Mouse (Mus musculus): ENCODE measurements around the gene Bola1. TPM values are rescaled to one million over a fixed set of nuclear protein-coding genes. Genes with fewer than 3 reads are reported as not detected.

The Bola1 gene
- polyA plus RNA-seq, 1 experiment from 2014 or later, result 43.5 TPM

DNA sequence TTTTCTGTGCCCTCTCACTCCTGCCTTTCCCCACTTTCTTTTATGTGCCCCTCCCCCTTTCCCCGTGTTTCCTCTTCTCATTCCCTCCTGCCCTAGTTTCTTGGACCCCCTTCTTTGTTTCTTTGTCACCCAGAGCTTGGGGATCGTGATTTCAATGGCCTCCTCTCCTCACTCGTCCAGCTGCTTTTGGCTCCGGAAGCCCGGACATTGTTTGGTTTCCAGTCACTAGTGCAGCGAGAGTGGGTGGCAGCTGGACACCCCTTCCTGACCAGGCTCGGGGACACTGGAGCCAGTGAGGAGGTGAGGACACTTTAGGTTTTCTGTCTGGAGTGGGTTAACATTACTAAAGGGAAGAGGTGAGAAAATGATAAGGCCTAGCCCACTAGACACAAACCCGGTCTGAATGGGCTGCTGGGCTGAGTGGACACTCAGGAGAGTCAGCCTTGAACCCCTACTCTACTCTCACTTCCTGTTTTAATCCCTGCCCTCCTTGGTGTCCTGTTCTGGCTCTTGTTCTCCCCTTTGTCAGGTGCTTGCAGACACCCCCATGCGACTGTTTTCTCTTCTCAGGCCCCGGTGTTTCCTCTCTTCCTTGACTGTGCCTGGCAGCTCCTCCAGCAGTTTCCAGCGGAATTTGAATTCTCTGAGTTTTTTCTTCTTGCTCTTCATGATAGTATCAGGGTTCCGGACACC lies 50.9 kb downstream of the Bola1 start:
- H3K9me3 ChIP-seq (replicated peaks; ENCODE audit: control insufficient read depth, low read length), result no peaks in the 10 kb centered on the region
- no peaks in the 10 kb centered on the region for H3K36me3 ChIP-seq (ENCODE audit: control insufficient read depth, insufficient read depth)
- no peak overlapping the region for H3K4me3 ChIP-seq (ENCODE audit: low read length)
- 0 out of 2 replicates have a peak overlapping the region, but pooled peaks have one; percentile 10 for H3K4me2 ChIP-seq (ENCODE audit: low read depth, low read length)
- WGBS, result 58% methylated on average over 12 of the region's 12 CpGs
- H3K27me3 ChIP-seq (ENCODE audit: control insufficient read depth, insufficient read depth, low read length), result no peaks in the 10 kb centered on the region
- no peak for ATAC-seq (replicated peaks; ENCODE audit: extremely low read depth, insufficient read depth, low FRiP score)
- no peak overlapping the region for H3K9ac ChIP-seq (ENCODE audit: low read length)
- H3K27ac ChIP-seq (ENCODE audit: low read length), result peak overlapping the region; percentile 38; the same call in 1 of the 2 replicates
- H3K4me1 ChIP-seq (ENCODE audit: control insufficient read depth, insufficient read depth, low read length), result peaks cover 15% of the 10 kb centered on the region

DNA sequence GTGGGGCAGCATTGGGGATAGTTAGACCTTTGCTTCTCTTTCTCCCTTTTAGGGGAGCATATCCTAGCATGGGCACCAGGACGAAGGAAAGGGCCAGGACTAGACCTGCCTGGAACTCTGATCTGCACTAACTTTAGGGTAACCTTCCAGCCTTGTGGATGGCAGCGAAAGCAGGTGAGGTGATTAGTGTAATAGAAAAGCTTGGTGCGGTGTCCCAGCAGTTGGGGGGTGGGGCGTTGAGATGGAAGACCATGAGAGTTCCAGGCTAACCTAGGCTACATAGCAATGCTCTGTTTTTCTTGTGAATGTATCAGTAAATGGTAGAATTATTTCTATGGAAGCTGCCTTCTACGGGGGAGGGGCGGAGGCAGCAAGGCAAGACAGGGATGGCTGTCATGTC lies 56.5 kb downstream of the Bola1 start:
- H3K9ac ChIP-seq (ENCODE audit: low read length), result no peak overlapping the region

DNA sequence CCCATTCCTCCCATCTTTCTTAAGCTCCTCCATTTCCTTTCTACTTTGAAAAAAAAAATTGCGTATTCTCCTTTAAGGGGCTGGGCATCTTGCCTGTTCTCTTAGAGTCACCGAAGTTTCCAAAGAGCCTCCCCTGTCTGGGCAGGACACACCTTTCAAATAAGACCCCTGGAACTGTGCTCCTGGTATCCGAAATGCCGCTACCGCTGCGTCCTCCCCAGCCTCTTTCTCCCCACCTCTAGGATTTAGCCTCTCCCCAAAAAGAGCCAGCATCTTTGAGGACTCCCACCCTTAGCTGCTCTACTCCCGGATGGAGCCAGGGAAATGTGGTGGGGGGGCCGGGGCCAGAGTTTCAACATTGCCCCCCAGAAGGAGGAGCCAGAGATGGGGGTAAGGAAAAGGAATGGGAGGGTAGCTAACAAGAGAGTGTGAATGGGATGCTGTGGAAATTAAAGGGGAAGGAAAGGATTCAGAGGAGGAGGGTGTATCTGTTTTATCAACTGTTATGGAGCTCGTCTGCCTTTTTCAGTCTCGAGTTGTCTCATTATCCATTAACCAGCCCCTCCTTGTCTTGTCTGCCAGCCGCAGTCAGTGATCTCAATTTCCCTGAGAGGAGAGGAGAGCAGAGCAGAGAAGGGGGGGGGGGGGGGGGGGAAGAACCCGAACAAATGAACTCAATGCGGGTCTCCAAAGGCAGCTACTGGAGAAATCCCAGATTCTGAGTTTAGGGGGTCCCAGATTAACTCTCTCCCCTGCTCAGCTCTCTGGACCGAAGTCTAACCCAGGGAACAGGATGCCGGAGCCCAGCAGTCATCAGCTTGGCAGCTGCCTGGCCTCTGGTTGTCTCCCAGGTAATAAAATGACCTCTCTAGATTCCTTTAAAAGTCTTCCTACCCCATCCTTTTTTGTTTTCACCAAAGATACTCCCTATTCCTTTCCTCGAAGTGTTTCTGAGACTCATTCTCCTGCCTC lies 57.4 kb downstream of the Bola1 start, which contains the start of gene Mtmr11:
Mtmr11 (plus strand) TSS at position 136 of the 972 bp plus-strand sequence.
- Histone ChIP-seq H3K27me3 (ENCODE audit: control insufficient read depth, insufficient read depth, low read length) (no peaks in the 10 kb centered on the region; the same call in 1 of the 2 replicates), H3K9ac (ENCODE audit: low read length) (peak within 1 kb of the TSS; percentile 69), H3K4me2 (ENCODE audit: low read depth, low read length) (peak within 1 kb of the TSS; percentile 93), H3K4me3 (ENCODE audit: low read length) (peak within 1 kb of the TSS; percentile 57), H3K4me1 (ENCODE audit: control insufficient read depth, insufficient read depth, low read length) (peaks cover 20% of the 10 kb centered on the region), H3K9me3 (replicated peaks; ENCODE audit: control insufficient read depth, low read length) (no peaks in the 10 kb centered on the region), H3K27ac (ENCODE audit: low read length) (peak within 1 kb of the TSS; percentile 72), H3K36me3 (ENCODE audit: control insufficient read depth, insufficient read depth) (0 out of 2 replicates have a peak, but pooled peaks cover 3% of the 10 kb centered on the region)
- ATAC-seq (replicated peaks; ENCODE audit: extremely low read depth, insufficient read depth, low FRiP score), result no peak
- WGBS, result 8% methylated on average over 16 of the region's 16 CpGs

More for the DNA sequence above, 56.5 kb downstream of the Bola1 start:
- no peak overlapping the region for H3K27ac ChIP-seq (ENCODE audit: low read length)
- no peak overlapping the region for H3K4me2 ChIP-seq (ENCODE audit: low read depth, low read length)
- 84% methylated on average over 6 of the region's 6 CpGs for WGBS
- no peaks in the 10 kb centered on the region for H3K9me3 ChIP-seq (replicated peaks; ENCODE audit: control insufficient read depth, low read length)
- H3K27me3 ChIP-seq (ENCODE audit: control insufficient read depth, insufficient read depth, low read length), result no peaks in the 10 kb centered on the region; the same call in 1 of the 2 replicates
- H3K36me3 ChIP-seq (ENCODE audit: control insufficient read depth, insufficient read depth), result no peaks in the 10 kb centered on the region
- no peak for ATAC-seq (replicated peaks; ENCODE audit: extremely low read depth, insufficient read depth, low FRiP score)
- H3K4me1 ChIP-seq (ENCODE audit: control insufficient read depth, insufficient read depth, low read length), result peaks cover 20% of the 10 kb centered on the region
- no peak overlapping the region for H3K4me3 ChIP-seq (ENCODE audit: low read length)

DNA sequence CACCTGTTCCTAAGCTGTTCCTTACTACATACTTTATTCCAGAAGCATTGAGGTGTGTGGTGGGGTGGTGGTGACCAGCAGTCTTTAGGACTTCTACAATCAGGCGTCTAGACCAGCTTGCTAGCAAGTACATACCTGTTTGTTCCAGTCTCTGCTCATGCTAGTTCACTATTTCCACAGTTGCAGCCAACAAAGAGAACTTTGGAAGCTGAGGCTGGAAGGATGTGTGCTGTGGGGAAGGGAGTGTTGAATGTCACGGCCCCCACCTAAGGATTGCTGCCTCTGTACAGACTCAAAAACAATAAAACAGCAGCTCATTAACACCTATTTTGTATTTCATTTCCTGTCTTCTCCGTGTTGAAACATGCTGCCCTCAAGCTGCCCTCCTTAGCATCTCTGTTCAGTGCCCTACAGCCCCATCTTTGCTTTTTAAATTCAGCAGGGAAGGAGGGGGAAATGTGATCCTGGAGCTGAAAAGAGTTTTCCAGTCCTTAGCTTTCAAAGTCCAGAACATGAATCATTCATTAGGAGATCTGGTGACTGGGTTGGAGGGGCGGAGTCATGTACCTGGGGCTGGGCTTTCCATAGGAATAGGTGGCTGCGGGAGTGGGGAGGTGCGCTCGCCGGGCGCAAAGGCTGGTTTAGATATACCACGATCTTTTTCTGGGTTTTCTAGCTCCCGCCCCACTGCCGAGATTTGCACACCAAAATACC lies 58.5 kb downstream of the Bola1 start:
- WGBS, result 2% methylated on average over 12 of the region's 12 CpGs

DNA sequence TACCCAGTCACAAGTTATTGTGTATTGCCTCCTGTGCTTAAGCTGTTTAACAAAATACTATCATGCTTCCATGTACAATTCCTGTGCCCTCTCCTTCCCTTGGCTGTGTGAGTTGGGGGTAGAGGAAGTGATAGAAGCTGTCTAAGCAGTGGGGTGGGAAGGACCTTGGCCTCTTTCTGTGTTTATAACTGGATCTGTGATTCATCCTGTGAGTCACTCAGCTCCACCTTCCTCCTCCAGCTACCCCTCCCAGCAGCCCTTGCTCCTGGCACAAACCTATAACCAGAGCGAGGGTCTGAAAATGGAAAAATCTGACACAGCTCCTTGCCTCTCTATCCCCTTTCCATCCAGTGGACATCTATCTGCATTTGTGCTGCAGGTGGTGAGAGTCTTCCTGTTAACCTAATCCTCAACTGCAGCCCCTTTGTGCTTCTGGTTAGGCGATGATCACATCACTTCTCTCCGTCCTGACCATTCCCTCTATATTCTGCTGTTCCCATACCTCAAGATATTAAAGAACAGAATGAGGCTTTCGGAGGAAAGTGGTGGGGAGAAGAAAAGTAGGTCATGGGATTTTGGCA lies 59.2 kb downstream of the Bola1 start:
- peak overlapping the region; percentile 69 for H3K9ac ChIP-seq (ENCODE audit: low read length)
- peaks cover 10% of the 10 kb centered on the region for H3K36me3 ChIP-seq (ENCODE audit: control insufficient read depth, insufficient read depth)
- peak overlapping the region; percentile 3; the same call in 1 of the 2 replicates for H3K4me3 ChIP-seq (ENCODE audit: low read length)
- ATAC-seq (replicated peaks; ENCODE audit: extremely low read depth, insufficient read depth, low FRiP score), result peak; percentile 85
- peaks cover 20% of the 10 kb centered on the region for H3K4me1 ChIP-seq (ENCODE audit: control insufficient read depth, insufficient read depth, low read length)
- H3K27me3 ChIP-seq (ENCODE audit: control insufficient read depth, insufficient read depth, low read length), result no peaks in the 10 kb centered on the region; the same call in 1 of the 2 replicates
- H3K4me2 ChIP-seq (ENCODE audit: low read depth, low read length), result peak overlapping the region; percentile 93
- no peaks in the 10 kb centered on the region for H3K9me3 ChIP-seq (replicated peaks; ENCODE audit: control insufficient read depth, low read length)
- peak overlapping the region; percentile 72 for H3K27ac ChIP-seq (ENCODE audit: low read length)
- WGBS, result 33% methylated on average over 4 of the region's 4 CpGs

More for the DNA sequence above, 58.5 kb downstream of the Bola1 start:
- peaks cover 20% of the 10 kb centered on the region for H3K4me1 ChIP-seq (ENCODE audit: control insufficient read depth, insufficient read depth, low read length)
- peak overlapping the region; percentile 93 for H3K4me2 ChIP-seq (ENCODE audit: low read depth, low read length)
- peak overlapping the region; percentile 69 for H3K9ac ChIP-seq (ENCODE audit: low read length)
- H3K36me3 ChIP-seq (ENCODE audit: control insufficient read depth, insufficient read depth), result peaks cover 5% of the 10 kb centered on the region; the same call in 1 of the 2 replicates
- no peaks in the 10 kb centered on the region; the same call in 1 of the 2 replicates for H3K27me3 ChIP-seq (ENCODE audit: control insufficient read depth, insufficient read depth, low read length)
- peak overlapping the region; percentile 72 for H3K27ac ChIP-seq (ENCODE audit: low read length)
- peak overlapping the region; percentile 57 for H3K4me3 ChIP-seq (ENCODE audit: low read length)
- ATAC-seq (replicated peaks; ENCODE audit: extremely low read depth, insufficient read depth, low FRiP score), result peak; percentile 52
- H3K9me3 ChIP-seq (replicated peaks; ENCODE audit: control insufficient read depth, low read length), result no peaks in the 10 kb centered on the region

GRCm38 (mm10) chr3:96159820-96160219 lies 59.7 kb downstream of the Bola1 start:
- no peaks in the 10 kb centered on the region for H3K9me3 ChIP-seq (replicated peaks; ENCODE audit: control insufficient read depth, low read length)
- H3K4me2 ChIP-seq (ENCODE audit: low read depth, low read length), result peak overlapping the region; percentile 93
- ATAC-seq (replicated peaks; ENCODE audit: extremely low read depth, insufficient read depth, low FRiP score), result no peak
- H3K9ac ChIP-seq (ENCODE audit: low read length), result peak overlapping the region; percentile 69; the same call in 1 of the 2 replicates
- peak overlapping the region; percentile 72 for H3K27ac ChIP-seq (ENCODE audit: low read length)
- no peak overlapping the region for H3K4me3 ChIP-seq (ENCODE audit: low read length)
- WGBS, result 63% methylated on average over 4 of the region's 4 CpGs
- H3K4me1 ChIP-seq (ENCODE audit: control insufficient read depth, insufficient read depth, low read length), result peaks cover 20% of the 10 kb centered on the region
- H3K27me3 ChIP-seq (ENCODE audit: control insufficient read depth, insufficient read depth, low read length), result no peaks in the 10 kb centered on the region; the same call in 1 of the 2 replicates
- H3K36me3 ChIP-seq (ENCODE audit: control insufficient read depth, insufficient read depth), result peaks cover 15% of the 10 kb centered on the region

GRCm38 (mm10) chr3:96155501-96155900 lies 64.0 kb downstream of the Bola1 start:
- Histone ChIP-seq H3K9me3 (replicated peaks; ENCODE audit: control insufficient read depth, low read length) (no peaks in the 10 kb centered on the region), H3K4me3 (ENCODE audit: low read length) (no peak overlapping the region), H3K4me1 (ENCODE audit: control insufficient read depth, insufficient read depth, low read length) (peaks cover 8% of the 10 kb centered on the region), H3K4me2 (ENCODE audit: low read depth, low read length) (no peak overlapping the region), H3K27ac (ENCODE audit: low read length) (no peak overlapping the region), H3K36me3 (ENCODE audit: control insufficient read depth, insufficient read depth) (peaks cover 51% of the 10 kb centered on the region), H3K27me3 (ENCODE audit: control insufficient read depth, insufficient read depth, low read length) (no peaks in the 10 kb centered on the region), H3K9ac (ENCODE audit: low read length) (no peak overlapping the region)
- ATAC-seq (replicated peaks; ENCODE audit: extremely low read depth, insufficient read depth, low FRiP score), result no peak
- 85% methylated on average over 8 of the region's 8 CpGs for WGBS

DNA sequence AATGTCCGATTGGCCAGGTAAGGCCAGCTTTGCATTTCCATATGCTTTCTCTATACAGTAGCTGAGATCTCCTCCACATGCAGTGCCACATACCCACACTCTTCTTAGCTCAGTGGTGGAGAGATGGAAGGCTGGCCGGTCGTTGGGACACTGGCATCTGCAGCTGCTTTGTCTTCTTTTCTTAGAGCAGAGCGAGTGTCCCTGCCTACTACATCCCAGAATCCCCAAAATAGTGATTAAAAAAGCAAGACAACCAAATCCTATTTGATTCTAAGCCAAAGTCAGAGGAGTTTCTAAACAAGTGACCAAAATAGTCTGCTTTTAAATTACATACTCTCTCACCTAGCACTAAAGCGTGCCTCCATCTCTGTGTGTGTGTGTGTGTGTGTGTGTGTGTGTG lies 66.9 kb downstream of the Bola1 start:
- 92% methylated on average over 5 of the region's 5 CpGs for WGBS
- Histone ChIP-seq H3K4me2 (ENCODE audit: low read depth, low read length) (no peak overlapping the region), H3K36me3 (ENCODE audit: control insufficient read depth, insufficient read depth) (peaks cover 53% of the 10 kb centered on the region), H3K9ac (ENCODE audit: low read length) (no peak overlapping the region), H3K27ac (ENCODE audit: low read length) (no peak overlapping the region), H3K4me1 (ENCODE audit: control insufficient read depth, insufficient read depth, low read length) (0 out of 2 replicates have a peak, but pooled peaks cover 2% of the 10 kb centered on the region), H3K9me3 (replicated peaks; ENCODE audit: control insufficient read depth, low read length) (no peaks in the 10 kb centered on the region), H3K27me3 (ENCODE audit: control insufficient read depth, insufficient read depth, low read length) (no peaks in the 10 kb centered on the region), H3K4me3 (ENCODE audit: low read length) (no peak overlapping the region)
- ATAC-seq (replicated peaks; ENCODE audit: extremely low read depth, insufficient read depth, low FRiP score), result no peak
